Mouse (Mus musculus) limb, embryonic 14.5 days (tissue): ENCODE measurements at regions not wholly inside any gene's neighbourhood (a gene's known extent, or its start where the extent isn't known, plus 50 kb on each side); places are given as distances from the start of the nearest gene placed in this dataset.

Experiments
- ATAC-seq: fragments of 200-750 bp; cut with Nextera tagmentation; 2 replicates; pipeline ENCODE4 v1.8.0; 2017; ENCODE audit warnings: low read depth, moderate number of reproducible peaks, moderate TSS enrichment; ENCODE audit not compliant: low FRiP score
- DNase-seq: peaks from one replicate; pipeline ENCODE4 v3.0.0-alpha.2; 2015; ENCODE audit warnings: low spot score
- H3K27ac ChIP-seq: fragments of 300-500 bp; sonication (generic); replicated peaks from 2 replicates; pipeline ENCODE4 v1.5.1; 2014; ENCODE audit warnings: low read depth, mild to moderate bottlenecking, low read length, moderate library complexity, mixed read lengths
- H3K27me3 ChIP-seq: fragments of 300-500 bp; sonication (generic); 2 replicates; pipeline ENCODE4 v1.6.1; 2014; ENCODE audit warnings: low read length, mixed read lengths; ENCODE audit not compliant: control insufficient read depth, insufficient read depth
- H3K36me3 ChIP-seq: fragments of 300-500 bp; sonication (generic); 2 replicates; pipeline ENCODE4 v1.6.1; 2014; ENCODE audit warnings: mild to moderate bottlenecking, low read length, moderate library complexity, mixed read lengths; ENCODE audit not compliant: control insufficient read depth, insufficient read depth
- H3K4me1 ChIP-seq: fragments of 300-500 bp; sonication (generic); 2 replicates; pipeline ENCODE4 v1.6.1; 2014; ENCODE audit warnings: antibody characterized with exemption, low read length, mixed read lengths; ENCODE audit not compliant: control insufficient read depth, insufficient read depth
- H3K4me2 ChIP-seq: fragments of 300-500 bp; sonication (generic); replicated peaks from 2 replicates; pipeline ENCODE4 v1.6.1; 2014; ENCODE audit warnings: low read depth, mild to moderate bottlenecking, low read length, moderate library complexity; ENCODE audit not compliant: severe bottlenecking
- H3K4me3 ChIP-seq: fragments of 300-500 bp; sonication (generic); replicated peaks from 2 replicates; pipeline ENCODE4 v1.5.1; 2014; ENCODE audit warnings: low read length
- H3K9ac ChIP-seq: fragments of 300-500 bp; sonication (generic); 2 replicates; pipeline ENCODE4 v1.6.1; 2014; ENCODE audit warnings: mild to moderate bottlenecking, low read depth, low read length, moderate library complexity; ENCODE audit not compliant: severe bottlenecking
- H3K9me3 ChIP-seq: fragments of 300-500 bp; sonication (generic); 2 replicates; pipeline ENCODE4 v1.6.1; 2016; ENCODE audit warnings: low read length; ENCODE audit not compliant: control insufficient read depth
- POLR2A ChIP-seq: fragments of 200-500 bp; IDR thresholded peaks from 2 replicates; pipeline ENCODE4 v1.8.0; 2012; ENCODE audit warnings: inconsistent platforms, mild to moderate bottlenecking, moderate library complexity, borderline replicate concordance; ENCODE audit not compliant: insufficient read depth, insufficient read length; ENCODE audit errors: extremely low read depth
- WGBS: fragments of 180-500 bp; shearing (Covaris S2); extraction: QIAGEN DNeasy Blood & Tissue Kit; methylation state at CpG from one replicate; pipeline ENCODE4 v1.1.7; 2014; 5-methylcytosine and 5-hydroxymethylcytosine counted together

DNA sequence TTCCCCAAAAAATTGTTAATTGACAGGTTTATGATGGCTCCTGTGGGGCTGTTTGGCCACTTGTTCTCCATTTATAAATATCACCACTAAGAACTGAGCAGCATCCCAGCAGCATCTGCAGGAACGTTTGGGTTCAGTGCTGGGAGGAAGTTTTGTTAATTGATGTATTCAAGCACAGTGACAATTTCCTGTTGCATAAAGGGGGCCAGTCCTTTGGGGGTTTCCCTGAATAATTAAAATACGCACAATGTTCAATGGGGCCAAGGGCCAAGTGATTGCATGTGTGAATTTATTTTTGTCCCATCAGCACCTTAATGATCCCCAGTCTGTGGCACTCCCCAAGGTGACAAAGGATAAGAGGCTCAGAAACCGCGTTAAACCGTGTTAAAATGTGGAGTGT is 1272.6 kb upstream of the A1bg start:
- no peak overlapping the region for H3K4me3 ChIP-seq
- ATAC-seq (no peak), DNase-seq (no peak)
- H3K4me2 ChIP-seq = no peak overlapping the region
- H3K9ac ChIP-seq = no peak overlapping the region
- 61% methylated on average over 5 of the region's 5 CpGs for WGBS
- H3K36me3 ChIP-seq = no peaks in the 10 kb centered on the region
- no peak overlapping the region for H3K27ac ChIP-seq
- no peaks in the 10 kb centered on the region for H3K4me1 ChIP-seq
- H3K9me3 ChIP-seq = no peaks in the 10 kb centered on the region
- H3K27me3 ChIP-seq = no peaks in the 10 kb centered on the region
- no peak for TF ChIP-seq POLR2A

DNA sequence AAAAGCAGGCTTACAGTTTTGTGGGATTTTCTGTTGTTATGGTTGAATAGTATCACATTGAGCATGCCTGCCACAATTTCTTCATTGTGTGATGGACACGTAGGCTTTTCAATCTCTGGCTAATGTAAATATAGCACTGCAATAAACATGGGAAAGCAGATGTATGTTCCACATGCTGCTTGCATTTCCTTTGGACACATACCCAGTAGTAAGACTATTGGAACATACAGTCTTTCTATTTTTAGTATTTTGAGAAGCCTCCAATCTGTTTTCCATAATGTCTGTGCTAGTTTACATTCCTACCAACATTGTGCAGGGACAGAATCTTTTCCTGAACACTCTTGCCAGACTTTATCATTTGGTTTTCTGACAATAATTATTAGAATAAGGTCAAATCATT is 1269.9 kb upstream of the A1bg start:
- Histone ChIP-seq H3K9ac (no peak overlapping the region), H3K4me1 (0 out of 2 replicates have a peak, but pooled peaks cover 2% of the 10 kb centered on the region), H3K36me3 (no peaks in the 10 kb centered on the region), H3K27me3 (no peaks in the 10 kb centered on the region), H3K4me2 (no peak overlapping the region), H3K27ac (no peak overlapping the region), H3K9me3 (no peaks in the 10 kb centered on the region), H3K4me3 (no peak overlapping the region)
- DNase-seq (no peak), ATAC-seq (no peak)
- WGBS = 76% methylated on average over 1 of the region's 1 CpGs
- no peak for TF ChIP-seq POLR2A

GRCm38 (mm10) chr15:62191641-62192040 is 1268.8 kb upstream of the A1bg start:
- no peak overlapping the region for H3K9ac ChIP-seq
- H3K36me3 ChIP-seq = no peaks in the 10 kb centered on the region
- 0 out of 2 replicates have a peak, but pooled peaks cover 2% of the 10 kb centered on the region for H3K4me1 ChIP-seq
- H3K27ac ChIP-seq = no peak overlapping the region
- TF ChIP-seq POLR2A = no peak
- ATAC-seq (no peak), DNase-seq (no peak)
- H3K27me3 ChIP-seq = no peaks in the 10 kb centered on the region
- 97% methylated on average over 1 of the region's 1 CpGs for WGBS
- no peak overlapping the region for H3K4me2 ChIP-seq
- H3K9me3 ChIP-seq = no peaks in the 10 kb centered on the region
- no peak overlapping the region for H3K4me3 ChIP-seq

- TF ChIP-seq POLR2A = no peak
- Histone ChIP-seq H3K27me3 (no peaks in the 10 kb centered on the region), H3K4me3 (no peak overlapping the region), H3K9ac (no peak overlapping the region), H3K27ac (no peak overlapping the region), H3K4me1 (0 out of 2 replicates have a peak, but pooled peaks cover 2% of the 10 kb centered on the region), H3K36me3 (no peaks in the 10 kb centered on the region), H3K9me3 (no peaks in the 10 kb centered on the region), H3K4me2 (no peak overlapping the region)
- WGBS = 85% methylated on average over 5 of the region's 5 CpGs
- ATAC-seq = no peak
- no peak for DNase-seq
These were observed 1268.3 kb upstream of the A1bg start for GRCm38 (mm10) chr15:62190977-62191614.

GRCm38 (mm10) chr15:62190224-62190910 is 1267.6 kb upstream of the A1bg start:
- no peak for ATAC-seq
- WGBS = 77% methylated on average over 5 of the region's 5 CpGs
- DNase-seq = no peak

More at GRCm38 (mm10) chr15:62190224-62190910, 1267.6 kb upstream of the A1bg start:
- no peak overlapping the region for H3K4me3 ChIP-seq
- H3K4me1 ChIP-seq = 0 out of 2 replicates have a peak, but pooled peaks cover 2% of the 10 kb centered on the region
- H3K27ac ChIP-seq = no peak overlapping the region
- no peak overlapping the region for H3K9ac ChIP-seq
- H3K4me2 ChIP-seq = no peak overlapping the region
- H3K36me3 ChIP-seq = no peaks in the 10 kb centered on the region
- no peaks in the 10 kb centered on the region for H3K27me3 ChIP-seq
- no peaks in the 10 kb centered on the region for H3K9me3 ChIP-seq
- TF ChIP-seq POLR2A = no peak
